Mouse (Mus musculus): Measurements from ENCODE around the gene Pcyt1a.

- no peak for TF ChIP-seq GATA1 (IDR thresholded peaks at IDR 0.05; ENCODE audit: low read length)
- TF ChIP-seq TAL1 (IDR thresholded peaks at IDR 0.05; ENCODE audit: low read length): no peak
Observed at GRCm38 (mm10) chr16:32407730-32408129, 23.0 kb upstream of the Pcyt1a start.

Measured in erythroblast, embryonic 14.5 days (primary cell).